Mouse (Mus musculus) testis, adult 2 months (tissue): ENCODE measurements around the gene Vps4a. TPM values are rescaled to one million over a fixed set of nuclear protein-coding genes. Genes with fewer than 3 reads are reported as not detected.

Source experiments
- H3K27ac ChIP-seq: fragments of 200-500 bp; 2 replicates; pipeline ENCODE4 v1.5.1; 2012; ENCODE audit warnings: low read depth, low read length; ENCODE audit not compliant: control insufficient read depth, insufficient read depth
- H3K27me3 ChIP-seq: fragments of 200-500 bp; 2 replicates; pipeline ENCODE4 v1.6.1; 2012; ENCODE audit warnings: mild to moderate bottlenecking, low read length, moderate library complexity; ENCODE audit not compliant: control insufficient read depth, insufficient read depth
- H3K36me3 ChIP-seq: fragments of 200-500 bp; 2 replicates; pipeline ENCODE4 v1.6.1; 2012; ENCODE audit warnings: mild to moderate bottlenecking, low read length; ENCODE audit not compliant: control insufficient read depth, insufficient read depth
- H3K4me1 ChIP-seq: fragments of 200-500 bp; 2 replicates; pipeline ENCODE4 v1.6.1; 2012; ENCODE audit warnings: low read length; ENCODE audit not compliant: control insufficient read depth, insufficient read depth
- H3K4me3 ChIP-seq: fragments of 200-500 bp; 2 replicates; pipeline ENCODE4 v1.5.1; 2012; ENCODE audit warnings: low read depth, mild to moderate bottlenecking, low read length, moderate library complexity, mixed read lengths; ENCODE audit not compliant: control insufficient read depth
- CTCF ChIP-seq: fragments of 200-500 bp; IDR thresholded peaks from 2 replicates; pipeline ENCODE4 v1.5.1; 2012; ENCODE audit warnings: low read depth, mild to moderate bottlenecking, inconsistent platforms, low read length, moderate library complexity; ENCODE audit not compliant: control insufficient read depth, insufficient read depth, insufficient replicate concordance
- POLR2A ChIP-seq: fragments of 200-500 bp; IDR thresholded peaks from 2 replicates; pipeline ENCODE4 v1.6.1; 2012; ENCODE audit warnings: low read depth, mild to moderate bottlenecking, inconsistent platforms, low read length, moderate library complexity; ENCODE audit not compliant: control insufficient read depth
- polyA plus RNA-seq: library from polyadenylated mRNA; depleted of rRNA; stranded (reverse); fragments of >200 nt; gene quantifications from 2 replicates; pipeline ENCODE4 v1.2.3, GENCODE M21; 2012

Gene Vps4a
- polyA plus RNA-seq, 1 experiment: 97.0 TPM

DNA sequence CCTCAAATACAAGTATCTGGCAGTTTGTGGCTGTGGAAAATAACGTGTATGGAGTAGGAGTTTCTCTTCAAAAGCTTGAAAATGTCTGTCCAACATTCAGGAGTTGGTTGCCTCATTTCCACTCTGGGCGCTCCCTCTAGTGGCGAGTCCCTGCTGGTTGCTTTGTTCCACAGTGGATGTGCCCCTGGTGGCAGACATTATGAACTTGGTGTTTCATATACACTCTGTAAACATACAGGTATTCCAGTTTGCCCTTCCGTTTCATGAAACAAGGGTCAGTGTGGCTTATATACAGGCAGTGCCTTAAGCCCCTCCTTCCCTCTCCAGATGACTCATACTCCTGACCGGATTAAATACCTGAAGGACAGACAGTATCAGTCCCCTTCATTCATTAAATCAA is 28.5 kb upstream of the Vps4a start:
- peaks cover 3% of the 10 kb centered on the region for H3K36me3 ChIP-seq
- TF ChIP-seq POLR2A (no peak), CTCF (peak; percentile 78; the same call in 1 of the 2 replicates)

DNA sequence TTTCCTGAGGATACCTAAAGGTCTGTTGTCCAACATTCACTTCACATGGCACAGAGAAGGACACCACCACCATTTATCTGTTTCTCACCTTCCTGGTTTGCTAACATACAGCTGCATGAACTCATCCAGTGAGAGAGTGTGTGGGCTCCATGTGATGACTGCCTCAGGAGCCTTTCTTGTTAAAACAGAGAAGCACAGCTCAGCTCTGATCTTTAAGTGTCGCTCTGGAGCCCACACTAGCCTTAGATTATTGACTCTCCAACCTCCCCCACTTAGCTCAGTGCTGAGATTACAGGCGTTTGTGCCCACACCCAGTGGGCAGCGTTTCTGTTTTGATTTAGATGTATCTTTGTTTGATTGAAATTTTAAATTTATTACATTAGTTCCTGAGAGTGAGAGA is 23.2 kb upstream of the Vps4a start:
- Histone ChIP-seq H3K27ac (no peak overlapping the region), H3K4me3 (no peak overlapping the region), H3K36me3 (peaks cover 3% of the 10 kb centered on the region; the same call in 1 of the 2 replicates), H3K4me1 (no peaks in the 10 kb centered on the region), H3K27me3 (no peaks in the 10 kb centered on the region)
- TF ChIP-seq POLR2A (no peak), CTCF (no peak)

More for the DNA sequence above, 28.5 kb upstream of the Vps4a start:
- H3K4me3 ChIP-seq: no peak overlapping the region
- no peak overlapping the region for H3K27ac ChIP-seq
- no peaks in the 10 kb centered on the region for H3K27me3 ChIP-seq
- no peaks in the 10 kb centered on the region for H3K4me1 ChIP-seq

GRCm38 (mm10) chr8:107012666-107013065 is 18.4 kb upstream of the Vps4a start:
- Histone ChIP-seq H3K36me3 (peaks cover 3% of the 10 kb centered on the region), H3K4me1 (no peaks in the 10 kb centered on the region), H3K27ac (no peak overlapping the region), H3K4me3 (no peak overlapping the region), H3K27me3 (no peaks in the 10 kb centered on the region)
- TF ChIP-seq CTCF (no peak), POLR2A (no peak)

GRCm38 (mm10) chr8:107014915-107015314 is 16.1 kb upstream of the Vps4a start:
- Histone ChIP-seq H3K36me3 (peaks cover 1% of the 10 kb centered on the region), H3K4me1 (no peaks in the 10 kb centered on the region), H3K27ac (no peak overlapping the region), H3K27me3 (no peaks in the 10 kb centered on the region), H3K4me3 (no peak overlapping the region)
- TF ChIP-seq POLR2A (no peak), CTCF (no peak)

DNA sequence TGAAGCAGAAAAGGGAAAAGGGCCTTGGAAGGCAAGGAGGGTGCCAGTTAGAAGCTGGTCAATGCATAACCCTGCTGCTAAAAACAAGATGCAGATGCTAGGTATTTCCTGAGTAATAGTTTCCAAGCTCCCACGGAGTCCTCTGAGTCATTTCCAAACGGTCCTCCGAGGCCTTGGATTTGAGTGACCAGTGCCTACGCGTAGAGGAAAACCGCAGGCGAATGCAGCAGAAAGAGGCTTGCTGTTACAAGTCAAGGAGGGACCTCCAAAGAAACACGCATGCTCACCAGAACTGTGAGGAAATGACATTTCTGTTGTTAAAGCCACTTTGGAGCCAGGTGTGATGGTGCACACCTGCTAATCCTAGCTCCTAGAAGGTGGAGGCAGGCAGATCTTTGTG is 7.5 kb upstream of the Vps4a start:
- TF ChIP-seq POLR2A: no peak
- no peak for TF ChIP-seq CTCF
- Histone ChIP-seq H3K27ac (no peak overlapping the region), H3K36me3 (no peaks in the 10 kb centered on the region), H3K4me3 (no peak overlapping the region), H3K4me1 (peaks cover 4% of the 10 kb centered on the region), H3K27me3 (no peaks in the 10 kb centered on the region)

DNA sequence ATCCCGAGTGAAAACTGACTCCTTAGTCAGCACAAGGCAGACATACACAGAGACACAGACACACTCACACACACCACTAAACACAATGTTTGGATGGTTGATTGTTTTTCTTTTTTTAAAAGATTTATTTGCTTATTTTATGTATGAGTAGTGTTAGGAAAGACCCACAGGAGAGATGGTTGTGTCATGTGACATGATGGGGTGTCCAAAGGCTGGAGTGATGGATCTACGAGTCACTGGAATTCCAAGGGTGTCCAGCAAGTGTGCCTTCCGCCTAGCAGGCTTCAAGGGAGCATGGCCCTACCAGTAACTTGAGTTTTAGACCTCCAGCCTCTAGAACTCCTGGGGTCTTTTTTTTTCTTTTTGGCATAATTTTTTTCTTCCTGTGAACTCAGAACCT is 1.7 kb upstream of the Vps4a start:
- H3K36me3 ChIP-seq: peaks cover 1% of the 10 kb centered on the region
- no peak overlapping the region for H3K27ac ChIP-seq
- peaks cover 26% of the 10 kb centered on the region for H3K4me1 ChIP-seq
- no peaks in the 10 kb centered on the region for H3K27me3 ChIP-seq
- no peak for TF ChIP-seq CTCF
- TF ChIP-seq POLR2A: no peak
- no peak overlapping the region for H3K4me3 ChIP-seq

GRCm38 (mm10) chr8:107030058-107030457 is 964 bp upstream of the Vps4a start:
- Histone ChIP-seq H3K27me3 (no peaks in the 10 kb centered on the region), H3K27ac (peak overlapping the region; percentile 66), H3K4me3 (peak overlapping the region; percentile 97), H3K36me3 (peaks cover 1% of the 10 kb centered on the region), H3K4me1 (peaks cover 26% of the 10 kb centered on the region)
- TF ChIP-seq POLR2A: no peak
- no peak for TF ChIP-seq CTCF
